Mouse (Mus musculus) kidney, embryonic 15.5 days (tissue): ENCODE measurements at regions not wholly inside any gene's neighbourhood (a gene's known extent, or its start where the extent isn't known, plus 50 kb on each side); places are given as distances from the start of the nearest gene placed in this dataset.
"Not testable (repeated sequence)": the region's sequence is repeated elsewhere in the genome, so short reads cannot be mapped to it uniquely, and the experiment has no call there.

Experiments
- ATAC-seq: fragments of 200-750 bp; cut with Nextera tagmentation; replicated peaks from 2 replicates; pipeline ENCODE4 v1.8.0; 2017; ENCODE audit warnings: moderate TSS enrichment; ENCODE audit not compliant: low FRiP score
- H3K27ac ChIP-seq: fragments of 300-500 bp; sonication (generic); 2 replicates; pipeline ENCODE4 v1.5.1; 2015; ENCODE audit warnings: mild to moderate bottlenecking, inconsistent platforms
- H3K27me3 ChIP-seq: fragments of 300-500 bp; sonication (generic); 2 replicates; pipeline ENCODE4 v1.6.1; 2015; ENCODE audit warnings: inconsistent platforms
- H3K36me3 ChIP-seq: fragments of 300-500 bp; sonication (generic); 2 replicates; pipeline ENCODE4 v1.6.1; 2015; ENCODE audit warnings: inconsistent platforms
- H3K4me1 ChIP-seq: fragments of 300-500 bp; sonication (generic); 2 replicates; pipeline ENCODE4 v1.6.1; 2015; ENCODE audit warnings: inconsistent platforms
- H3K4me2 ChIP-seq: fragments of 300-500 bp; sonication (generic); 2 replicates; pipeline ENCODE4 v1.6.1; 2015; ENCODE audit warnings: moderate library complexity, mild to moderate bottlenecking, inconsistent platforms
- H3K4me3 ChIP-seq: fragments of 300-500 bp; sonication (generic); replicated peaks from 2 replicates; pipeline ENCODE4 v1.5.1; 2015; ENCODE audit warnings: mild to moderate bottlenecking, inconsistent platforms
- H3K9ac ChIP-seq: fragments of 300-500 bp; sonication (generic); 2 replicates; pipeline ENCODE4 v1.6.1; 2015; ENCODE audit warnings: mild to moderate bottlenecking, inconsistent platforms
- H3K9me3 ChIP-seq: fragments of 300-500 bp; sonication (generic); replicated peaks from 2 replicates; pipeline ENCODE4 v1.6.1; 2016; ENCODE audit warnings: inconsistent platforms
- WGBS: fragments of 180-500 bp; shearing (Covaris S2); methylation state at CpG from one replicate; pipeline ENCODE4 v1.1.7; 2015; ENCODE audit warnings: mixed read lengths; 5-methylcytosine and 5-hydroxymethylcytosine counted together

GRCm38 (mm10) chr17:93067850-93068249, 131.0 kb upstream of the Adcyap1 start:
- 24% methylated on average over 1 of the region's 1 CpGs for WGBS
- not testable (repeated sequence) for H3K36me3 ChIP-seq, H3K9ac ChIP-seq, H3K9me3 ChIP-seq, H3K4me1 ChIP-seq, H3K4me3 ChIP-seq, H3K27ac ChIP-seq, H3K27me3 ChIP-seq
- 0 out of 2 replicates have a peak, but pooled peaks have one; percentile 70 for ATAC-seq
- peak overlapping the region; percentile 43 for H3K4me2 ChIP-seq

- peak; percentile 74 for ATAC-seq
- Histone ChIP-seq H3K9ac (no peak overlapping the region), H3K4me3 (no peak overlapping the region; the same call in 1 of the 2 replicates), H3K4me1 (no peaks in the 10 kb centered on the region), H3K36me3 (no peaks in the 10 kb centered on the region), H3K9me3 (no peaks in the 10 kb centered on the region), H3K27me3 (no peaks in the 10 kb centered on the region), H3K27ac (no peak overlapping the region), H3K4me2 (peak overlapping the region; percentile 43)
- 27% methylated on average over 4 of the region's 4 CpGs for WGBS
Measured at GRCm38 (mm10) chr17:93068489-93068888, 130.3 kb upstream of the Adcyap1 start.

GRCm38 (mm10) chr17:93084048-93084447, 114.8 kb upstream of the Adcyap1 start:
- Histone ChIP-seq H3K27me3 (no peaks in the 10 kb centered on the region), H3K9ac (no peak overlapping the region), H3K36me3 (no peaks in the 10 kb centered on the region), H3K27ac (no peak overlapping the region), H3K9me3 (no peaks in the 10 kb centered on the region), H3K4me2 (no peak overlapping the region), H3K4me1 (no peaks in the 10 kb centered on the region), H3K4me3 (no peak overlapping the region)
- no peak for ATAC-seq
- 50% methylated on average over 1 of the region's 1 CpGs for WGBS

- Histone ChIP-seq H3K36me3 (no peaks in the 10 kb centered on the region), H3K27ac (no peak overlapping the region), H3K4me3 (no peak overlapping the region), H3K4me1 (no peaks in the 10 kb centered on the region), H3K4me2 (no peak overlapping the region), H3K27me3 (no peaks in the 10 kb centered on the region), H3K9me3 (no peaks in the 10 kb centered on the region), H3K9ac (no peak overlapping the region)
- no peak for ATAC-seq
Measured at GRCm38 (mm10) chr17:93104516-93104915, 94.3 kb upstream of the Adcyap1 start.

GRCm38 (mm10) chr17:93140003-93140402, 58.8 kb upstream of the Adcyap1 start:
- no peaks in the 10 kb centered on the region for H3K36me3 ChIP-seq
- H3K27me3 ChIP-seq = no peaks in the 10 kb centered on the region
- no peaks in the 10 kb centered on the region for H3K4me1 ChIP-seq
- H3K9me3 ChIP-seq = no peaks in the 10 kb centered on the region
- 46% methylated on average over 1 of the region's 1 CpGs for WGBS
- H3K9ac ChIP-seq = no peak overlapping the region
- no peak overlapping the region for H3K4me3 ChIP-seq
- no peak overlapping the region for H3K27ac ChIP-seq
- H3K4me2 ChIP-seq = no peak overlapping the region
- 0 out of 2 replicates have a peak, but pooled peaks have one; percentile 36 for ATAC-seq

- no peak for ATAC-seq
- Histone ChIP-seq H3K27me3 (no peaks in the 10 kb centered on the region), H3K27ac (no peak overlapping the region), H3K4me3 (no peak overlapping the region), H3K4me1 (no peaks in the 10 kb centered on the region), H3K9me3 (no peaks in the 10 kb centered on the region), H3K9ac (no peak overlapping the region), H3K4me2 (no peak overlapping the region), H3K36me3 (no peaks in the 10 kb centered on the region)
- 19% methylated on average over 3 of the region's 3 CpGs for WGBS
Measured at GRCm38 (mm10) chr17:93141125-93141524, 57.7 kb upstream of the Adcyap1 start.
